Mouse (Mus musculus): ENCODE data around the gene Itih2. TPM values are rescaled to one million over a fixed set of nuclear protein-coding genes. Genes with fewer than 3 reads are reported as not detected.

Itih2 gene
- total and polyA plus RNA-seq, 3 experiments: 0.21 to 0.84 (median 0.80) TPM

DNA sequence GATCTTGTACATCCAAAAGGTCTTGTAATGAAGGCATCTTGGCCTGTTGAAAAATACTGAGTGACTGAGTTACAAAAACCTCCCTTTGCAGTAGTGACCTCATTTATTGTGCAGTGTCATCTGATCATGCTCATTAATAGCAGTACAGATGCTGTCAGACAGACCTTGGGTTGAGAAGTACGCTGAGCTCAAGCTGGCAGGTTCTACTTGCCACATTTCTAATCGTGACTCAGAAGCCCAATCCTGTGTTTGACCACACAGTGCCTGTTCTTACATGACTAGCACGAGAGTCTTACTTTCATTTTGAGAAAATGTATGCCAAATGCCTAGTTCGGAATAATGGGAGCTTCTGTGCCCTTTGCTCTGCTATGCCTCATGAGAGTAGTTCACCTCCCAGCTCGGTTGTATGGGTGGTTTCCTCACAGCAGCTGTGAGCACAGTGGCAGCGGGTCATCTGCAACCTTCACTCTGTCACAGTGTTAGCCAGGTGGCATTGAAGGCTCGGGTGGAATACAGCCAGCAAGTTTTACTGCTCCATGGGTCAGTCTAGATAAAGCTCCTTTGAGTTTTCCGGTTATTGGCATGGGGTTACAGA, 43.8 kb downstream of the Itih2 start:
- Histone ChIP-seq H3K4me3 (no peak overlapping the region), H3K27me3 (ENCODE audit: control insufficient read depth, insufficient read depth, low read length) (no peaks in the 10 kb centered on the region), H3K4me1 (ENCODE audit: control insufficient read depth, insufficient read depth, low read length) (no peaks in the 10 kb centered on the region), H3K79me2 (replicated peaks; ENCODE audit: control insufficient read depth, insufficient read depth, low read length) (peaks cover 5% of the 10 kb centered on the region; the same call in 1 of the 2 replicates), H3K27ac (no peak overlapping the region), H3K9ac (ENCODE audit: low read depth, low read length) (no peak overlapping the region), H3K36me3 (ENCODE audit: control insufficient read depth, insufficient read depth, low read length) (peaks cover 2% of the 10 kb centered on the region)
- TF ChIP-seq CTCF (IDR thresholded peaks at IDR 0.05) (no peak), POLR2A (IDR thresholded peaks at IDR 0.05; ENCODE audit: insufficient read depth, low read depth, low read length) (no peak), EP300 (IDR thresholded peaks at IDR 0.05; ENCODE audit: insufficient read depth, low read depth, low read length) (no peak)
- WGBS: 71% methylated on average over 8 of the region's 8 CpGs
- no peak for DNase-seq
- intact Hi-C loops (cut with DNase I): no loop called here

DNA sequence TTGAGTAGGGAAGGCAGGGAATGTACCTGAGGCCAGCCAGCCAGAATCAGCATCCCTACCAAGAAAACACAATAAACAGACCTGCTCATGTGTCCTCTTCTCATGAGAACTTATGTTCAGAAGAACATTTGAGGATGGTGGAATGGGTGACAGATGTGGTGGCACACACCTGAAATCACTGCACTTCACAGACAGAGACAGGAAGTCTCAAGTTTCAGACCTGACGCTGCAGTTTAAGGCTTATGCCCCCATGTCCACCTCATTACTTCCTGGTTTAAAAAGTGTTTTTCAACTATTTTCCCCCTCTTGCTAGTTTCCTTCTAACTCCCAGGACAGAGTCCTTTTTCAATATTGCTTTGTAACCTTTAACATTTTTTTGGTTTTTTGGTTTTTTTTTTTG, 48.5 kb downstream of the Itih2 start:
- Histone ChIP-seq H3K27ac (no peak overlapping the region), H3K36me3 (ENCODE audit: control insufficient read depth, insufficient read depth, low read length) (peaks cover 3% of the 10 kb centered on the region), H3K4me3 (no peak overlapping the region), H3K4me1 (ENCODE audit: control insufficient read depth, insufficient read depth, low read length) (peaks cover 8% of the 10 kb centered on the region), H3K27me3 (ENCODE audit: control insufficient read depth, insufficient read depth, low read length) (no peaks in the 10 kb centered on the region), H3K9ac (ENCODE audit: low read depth, low read length) (no peak overlapping the region), H3K79me2 (replicated peaks; ENCODE audit: control insufficient read depth, insufficient read depth, low read length) (peaks cover 8% of the 10 kb centered on the region; the same call in 1 of the 2 replicates)
- intact Hi-C loops (cut with DNase I): no loop called here
- no peak for TF ChIP-seq POLR2A (IDR thresholded peaks at IDR 0.05; ENCODE audit: insufficient read depth, low read depth, low read length)
- no peak for TF ChIP-seq CTCF (IDR thresholded peaks at IDR 0.05)
- TF ChIP-seq EP300 (IDR thresholded peaks at IDR 0.05; ENCODE audit: insufficient read depth, low read depth, low read length): no peak
- WGBS: 45% methylated on average over 1 of the region's 1 CpGs
- no peak for DNase-seq

GRCm38 (mm10) chr2:10081453-10082080, 49.6 kb downstream of the Itih2 start:
- Histone ChIP-seq H3K4me3 (peak overlapping the region; percentile 92), H3K9ac (ENCODE audit: low read depth, low read length) (no peak overlapping the region)
- intact Hi-C loops (cut with DNase I): no loop called here

DNA sequence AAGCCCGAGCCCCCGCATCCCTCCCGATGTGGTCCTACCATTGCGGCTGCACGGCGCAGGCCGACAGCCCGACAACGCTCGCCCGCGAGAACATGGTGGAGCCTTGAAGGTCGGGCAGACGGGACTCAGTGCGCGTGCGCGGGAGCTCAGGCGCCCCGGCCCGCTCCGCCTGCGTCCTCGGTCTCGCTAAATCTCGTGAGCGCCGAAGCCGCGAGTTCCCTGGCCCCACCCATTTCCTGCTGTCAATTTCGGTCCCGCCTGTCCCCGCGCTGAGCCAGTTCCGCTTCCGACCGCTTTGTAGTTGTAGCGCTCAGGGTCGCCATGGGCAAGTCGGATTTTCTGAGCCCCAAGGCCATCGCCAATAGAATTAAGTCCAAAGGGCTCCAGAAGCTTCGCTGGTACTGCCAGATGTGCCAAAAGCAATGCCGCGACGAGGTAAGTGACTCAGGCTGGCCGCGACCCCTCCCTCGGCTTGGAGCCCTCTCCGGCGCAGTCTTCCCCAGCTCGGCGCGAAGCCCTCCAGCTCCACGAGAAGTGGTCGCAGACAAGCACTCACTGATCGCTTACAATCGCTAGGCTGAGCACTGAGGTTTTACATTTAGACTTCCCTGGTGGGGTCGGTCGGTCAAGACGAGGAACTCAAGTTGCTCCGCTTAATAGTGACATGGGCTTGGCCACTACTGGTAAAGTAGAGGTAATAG, 50.7 kb downstream of the Itih2 start, which contains the start of the genes Atp5c1 and Kin:
Gene Atp5c1, minus strand, starts transcription at position 201 of the 701 bp plus-strand sequence.
Gene Kin, plus strand, starts transcription at position 284 of the 701 bp plus-strand sequence.
- TF ChIP-seq EP300 (IDR thresholded peaks at IDR 0.05; ENCODE audit: insufficient read depth, low read depth, low read length) (0 out of 2 replicates have a peak, but pooled peaks have one; percentile 34), CTCF (IDR thresholded peaks at IDR 0.05) (peak; percentile 75), POLR2A (IDR thresholded peaks at IDR 0.05; ENCODE audit: insufficient read depth, low read depth, low read length) (peak; percentile 96)
- WGBS: under 1% methylated on average over 61 of the region's 61 CpGs
- H3K4me1 ChIP-seq (ENCODE audit: control insufficient read depth, insufficient read depth, low read length): peaks cover 13% of the 10 kb centered on the region
- H3K79me2 ChIP-seq (replicated peaks; ENCODE audit: control insufficient read depth, insufficient read depth, low read length): peaks cover 12% of the 10 kb centered on the region
- peak within 1 kb of the TSS; percentile 92 for H3K4me3 ChIP-seq
- H3K27me3 ChIP-seq (ENCODE audit: control insufficient read depth, insufficient read depth, low read length): no peaks in the 10 kb centered on the region
- DNase-seq: peak; percentile 96 to 98
- H3K27ac ChIP-seq: peak within 1 kb of the TSS; percentile 99
- peaks cover 3% of the 10 kb centered on the region for H3K36me3 ChIP-seq (ENCODE audit: control insufficient read depth, insufficient read depth, low read length)
- peak within 1 kb of the TSS; percentile 97 for H3K9ac ChIP-seq (ENCODE audit: low read depth, low read length)
- intact Hi-C loops (cut with DNase I): loop anchor here (1.0 kb wide), 1 partner anchor 32 kb away; the partner anchor contains the start of gene Taf3

More at GRCm38 (mm10) chr2:10081453-10082080, 49.6 kb downstream of the Itih2 start:
- Histone ChIP-seq H3K4me1 (ENCODE audit: control insufficient read depth, insufficient read depth, low read length) (peaks cover 11% of the 10 kb centered on the region), H3K36me3 (ENCODE audit: control insufficient read depth, insufficient read depth, low read length) (peaks cover 3% of the 10 kb centered on the region), H3K79me2 (replicated peaks; ENCODE audit: control insufficient read depth, insufficient read depth, low read length) (peaks cover 8% of the 10 kb centered on the region; the same call in 1 of the 2 replicates), H3K27me3 (ENCODE audit: control insufficient read depth, insufficient read depth, low read length) (no peaks in the 10 kb centered on the region), H3K27ac (no peak overlapping the region)
- DNase-seq: no peak
- 85% methylated on average over 5 of the region's 5 CpGs for WGBS
- no peak for TF ChIP-seq POLR2A (IDR thresholded peaks at IDR 0.05; ENCODE audit: insufficient read depth, low read depth, low read length)
- no peak for TF ChIP-seq EP300 (IDR thresholded peaks at IDR 0.05; ENCODE audit: insufficient read depth, low read depth, low read length)
- no peak for TF ChIP-seq CTCF (IDR thresholded peaks at IDR 0.05)

GRCm38 (mm10) chr2:10079745-10080309, 51.4 kb downstream of the Itih2 start:
- Histone ChIP-seq H3K4me1 (ENCODE audit: control insufficient read depth, insufficient read depth, low read length) (peaks cover 18% of the 10 kb centered on the region), H3K9ac (ENCODE audit: low read depth, low read length) (peak overlapping the region; percentile 97), H3K27me3 (ENCODE audit: control insufficient read depth, insufficient read depth, low read length) (no peaks in the 10 kb centered on the region), H3K79me2 (replicated peaks; ENCODE audit: control insufficient read depth, insufficient read depth, low read length) (peaks cover 14% of the 10 kb centered on the region), H3K36me3 (ENCODE audit: control insufficient read depth, insufficient read depth, low read length) (peaks cover 3% of the 10 kb centered on the region), H3K27ac (peak overlapping the region; percentile 99), H3K4me3 (peak overlapping the region; percentile 92)
- intact Hi-C loops (cut with DNase I): loop anchor here (1.0 kb wide), 1 partner anchor 32 kb away; the partner anchor contains the start of gene Taf3
- WGBS: 0% methylated on average over 28 of the region's 28 CpGs
- no peak for TF ChIP-seq CTCF (IDR thresholded peaks at IDR 0.05)
- DNase-seq: no peak

Data from heart, adult 2 months (tissue).